Mouse (Mus musculus): ENCODE results near the gene Foxa1.
A peak's percentile ranks its signal among the peaks of the same experiment; 100 is the strongest.

Gene Foxa1

GRCm38 (mm10) chr12:57546415-57547201 lies at the start of gene Foxa1:
Foxa1 (minus strand) TSS chr12:57546916.
- no peak for DNase-seq (ENCODE audit: low spot score in 2 of 2)

GRCm38 (mm10) chr12:57575931-57576628 lies 29.4 kb upstream of the Foxa1 start:
- peak in 1 of 2 experiments; percentile 7 for DNase-seq (ENCODE audit: low spot score in 2 of 2)

GRCm38 (mm10) chr12:57572415-57572814 lies 25.7 kb upstream of the Foxa1 start:
- DNase-seq (ENCODE audit: low spot score in 2 of 2), result no peak

GRCm38 (mm10) chr12:57571773-57572172 lies 25.1 kb upstream of the Foxa1 start:
- DNase-seq (ENCODE audit: low spot score in 2 of 2), result no peak

- DNase-seq (ENCODE audit: low spot score in 2 of 2), result no peak
Measured at GRCm38 (mm10) chr12:57563909-57564308, 17.2 kb upstream of the Foxa1 start, which contains the start of gene Ttc6. Ttc6 (plus strand) TSS chr12:57564113.

GRCm38 (mm10) chr12:57554091-57554490 lies 7.4 kb upstream of the Foxa1 start:
- DNase-seq (ENCODE audit: low spot score in 2 of 2), result no peak

GRCm38 (mm10) chr12:57552286-57552685 lies 5.6 kb upstream of the Foxa1 start:
- DNase-seq (ENCODE audit: low spot score in 2 of 2), result no peak

- DNase-seq (ENCODE audit: low spot score in 2 of 2), result no peak
Measured at GRCm38 (mm10) chr12:57550881-57551280, 4.2 kb upstream of the Foxa1 start.

- DNase-seq (ENCODE audit: low spot score in 2 of 2), result no peak
Measured at GRCm38 (mm10) chr12:57550181-57550808, 3.6 kb upstream of the Foxa1 start.

GRCm38 (mm10) chr12:57549667-57550160 lies 3.0 kb upstream of the Foxa1 start:
- DNase-seq (ENCODE audit: low spot score in 2 of 2), result no peak

- DNase-seq (ENCODE audit: low spot score in 2 of 2), result no peak
Measured at GRCm38 (mm10) chr12:57548981-57549666, 2.4 kb upstream of the Foxa1 start.

GRCm38 (mm10) chr12:57548352-57548980 lies 1.8 kb upstream of the Foxa1 start:
- DNase-seq (ENCODE audit: low spot score in 2 of 2), result no peak

- no peak for DNase-seq (ENCODE audit: low spot score in 2 of 2)
Measured at GRCm38 (mm10) chr12:57547890-57548289, 1.2 kb upstream of the Foxa1 start.

- no peak for DNase-seq (ENCODE audit: low spot score in 2 of 2)
Measured at GRCm38 (mm10) chr12:57545371-57546241, 1.1 kb downstream of the Foxa1 start.

GRCm38 (mm10) chr12:57544641-57545370 lies 1.9 kb downstream of the Foxa1 start:
- no peak for DNase-seq (ENCODE audit: low spot score in 2 of 2)

- no peak for DNase-seq (ENCODE audit: low spot score in 2 of 2)
Measured at GRCm38 (mm10) chr12:57543627-57543991, 3.1 kb downstream of the Foxa1 start.

- DNase-seq (ENCODE audit: low spot score in 2 of 2), result no peak
Measured at GRCm38 (mm10) chr12:57542746-57543626, 3.7 kb downstream of the Foxa1 start.

- no peak for DNase-seq (ENCODE audit: low spot score in 2 of 2)
Measured at GRCm38 (mm10) chr12:57541931-57542745, 4.6 kb downstream of the Foxa1 start.
